Mouse (Mus musculus) embryonic fibroblast, embryonic 13.5 days (primary cell): ENCODE results near the gene Eefsec. TPM values are rescaled to one million over a fixed set of nuclear protein-coding genes. Genes with fewer than 3 reads are reported as not detected.

Experiments
- H3K27ac ChIP-seq: 2 replicates; pipeline ENCODE4 v1.5.1; 2012; ENCODE audit warnings: low read length, control low read depth, inconsistent platforms; ENCODE audit not compliant: insufficient read depth
- H3K4me1 ChIP-seq: 2 replicates; pipeline ENCODE4 v1.6.1; 2011; ENCODE audit warnings: low read length; ENCODE audit not compliant: control insufficient read depth, insufficient read depth
- H3K4me3 ChIP-seq: 2 replicates; pipeline ENCODE4 v1.5.1; 2011; ENCODE audit warnings: mild to moderate bottlenecking, control low read depth, low read length; ENCODE audit not compliant: insufficient read depth
- CTCF ChIP-seq: IDR thresholded peaks from 2 replicates; pipeline ENCODE4 v1.5.1; 2011; ENCODE audit warnings: mild to moderate bottlenecking, control low read depth, low read length, moderate library complexity, borderline replicate concordance; ENCODE audit not compliant: insufficient read depth
- POLR2A ChIP-seq: IDR thresholded peaks from 2 replicates; pipeline ENCODE4 v1.6.1; 2011; ENCODE audit warnings: low read depth, mild to moderate bottlenecking, control low read depth, low read length, moderate library complexity
- polyA plus RNA-seq: library from polyadenylated mRNA; stranded (reverse); fragments of >200 nt; gene quantifications from 2 replicates; pipeline ENCODE4 v1.2.4, GENCODE M21; 2011; ENCODE audit warnings: low read depth; ENCODE audit not compliant: missing spikeins, insufficient read length

Eefsec gene
- polyA plus RNA-seq, 1 experiment = 13.8 TPM

DNA sequence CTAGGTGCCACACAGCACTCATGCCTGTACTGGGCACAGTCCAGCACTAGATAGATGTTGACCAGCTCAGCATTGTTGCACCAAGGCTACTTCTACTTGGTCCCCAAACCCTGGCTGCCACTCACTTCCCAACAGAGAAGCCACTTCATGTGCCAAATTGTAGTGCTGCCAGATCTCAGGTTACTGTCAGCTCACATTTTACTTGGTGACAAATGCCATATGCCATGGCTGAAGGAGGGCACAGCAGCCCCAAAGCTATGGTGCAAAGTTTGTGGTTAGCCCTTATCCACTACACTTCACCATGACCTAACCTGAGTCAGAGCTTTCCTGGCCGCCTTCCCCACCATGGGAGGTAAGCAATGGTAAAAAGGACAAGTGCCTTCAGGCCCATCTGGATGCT, 99.6 kb downstream of the Eefsec start:
- Histone ChIP-seq H3K4me1 (peaks cover 6% of the 10 kb centered on the region; the same call in 1 of the 2 replicates), H3K27ac (no peak overlapping the region), H3K4me3 (no peak overlapping the region)
- TF ChIP-seq CTCF = no peak
- no peak for TF ChIP-seq POLR2A

DNA sequence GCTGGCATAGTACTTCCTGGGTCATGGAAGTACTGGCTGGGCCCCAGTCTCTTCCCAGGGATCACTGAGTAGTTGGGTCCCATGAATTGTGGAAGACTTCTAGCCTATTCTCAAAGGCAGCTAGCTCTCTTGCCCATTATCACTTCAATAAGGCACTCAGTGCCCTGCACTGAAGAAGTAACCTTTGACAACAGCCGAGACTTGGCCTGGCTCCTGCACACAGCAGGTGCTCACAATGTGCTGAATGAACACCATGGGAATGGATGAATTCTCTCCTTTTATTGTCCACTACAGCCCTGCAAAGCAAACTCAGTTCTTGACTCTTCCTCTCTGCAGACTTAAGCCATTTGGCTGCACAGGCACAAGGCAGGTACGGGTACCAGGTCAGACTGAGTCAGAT, 101.0 kb downstream of the Eefsec start:
- peaks cover 6% of the 10 kb centered on the region; the same call in 1 of the 2 replicates for H3K4me1 ChIP-seq
- no peak overlapping the region for H3K27ac ChIP-seq
- H3K4me3 ChIP-seq = no peak overlapping the region
- TF ChIP-seq POLR2A (no peak), CTCF (no peak)

DNA sequence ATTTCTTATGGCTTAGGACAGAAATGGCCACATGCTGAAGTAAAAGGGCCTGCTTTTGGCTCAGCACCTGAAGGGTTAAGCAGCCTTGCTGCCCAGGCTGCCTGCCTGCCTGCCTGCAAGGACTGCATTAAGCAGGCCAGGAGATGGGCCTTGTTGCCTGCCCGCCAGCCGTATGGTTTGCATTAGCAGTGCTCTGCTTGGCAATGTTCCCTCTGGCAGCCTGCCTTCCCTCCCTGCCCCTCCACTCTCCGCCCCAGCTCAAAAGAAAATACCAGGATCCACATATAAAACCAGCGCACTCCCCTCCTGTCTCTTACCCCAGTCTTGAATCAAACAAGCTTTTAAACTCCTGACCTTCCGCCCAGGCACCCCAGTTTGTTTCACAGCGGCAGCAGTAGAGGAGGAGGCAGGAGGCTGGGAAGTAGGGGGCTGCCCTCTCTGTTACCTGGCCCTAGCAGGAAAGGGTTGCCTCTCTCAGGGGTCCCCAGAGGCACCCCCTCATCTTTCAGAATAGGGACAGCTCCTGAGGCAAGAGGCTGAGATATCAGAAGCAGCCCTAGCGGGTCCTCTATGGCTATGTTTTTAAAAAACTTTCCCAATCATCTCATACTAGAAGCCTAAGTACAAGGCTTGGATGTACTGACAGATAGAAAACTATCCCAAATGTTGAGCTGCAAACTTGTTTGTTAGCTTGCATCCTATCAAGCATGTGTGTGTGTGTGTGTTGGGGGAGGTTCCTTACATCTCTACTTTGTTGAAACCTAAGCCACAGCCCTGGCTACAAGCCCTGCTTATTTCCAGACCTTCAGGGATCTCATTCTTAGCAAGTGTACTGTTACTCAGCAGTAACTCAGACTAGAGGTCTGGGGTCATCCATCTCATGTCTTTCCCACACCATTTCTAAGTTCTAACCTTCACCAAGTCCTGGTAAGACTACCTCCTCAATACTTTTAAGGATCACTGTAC, 102.6 kb downstream of the Eefsec start:
- TF ChIP-seq CTCF = no peak
- TF ChIP-seq POLR2A = no peak
- peaks cover 6% of the 10 kb centered on the region; the same call in 1 of the 2 replicates for H3K4me1 ChIP-seq
- peak overlapping the region; percentile 70; the same call in 1 of the 2 replicates for H3K27ac ChIP-seq
- no peak overlapping the region for H3K4me3 ChIP-seq

DNA sequence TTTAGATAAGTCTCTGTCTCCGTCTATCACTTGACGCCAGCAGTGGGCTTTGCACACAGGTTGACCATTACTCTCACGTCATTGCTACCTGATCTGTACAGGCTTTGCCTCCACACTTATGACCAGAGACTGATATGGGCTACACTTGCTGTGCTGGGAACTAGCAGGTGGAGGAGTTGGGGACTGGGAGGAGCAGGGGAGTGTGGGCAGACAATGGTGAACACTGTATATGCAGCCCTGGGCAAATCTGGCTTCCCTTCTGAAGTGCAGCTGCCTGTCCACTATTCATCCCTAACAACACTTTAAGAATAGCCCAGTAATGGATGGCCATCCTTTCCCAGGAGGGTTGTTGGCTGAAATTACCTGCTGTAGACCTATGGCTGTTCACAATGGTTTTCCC, 103.4 kb downstream of the Eefsec start:
- Histone ChIP-seq H3K4me1 (peaks cover 6% of the 10 kb centered on the region; the same call in 1 of the 2 replicates), H3K27ac (no peak overlapping the region), H3K4me3 (no peak overlapping the region)
- TF ChIP-seq POLR2A (no peak), CTCF (no peak)

DNA sequence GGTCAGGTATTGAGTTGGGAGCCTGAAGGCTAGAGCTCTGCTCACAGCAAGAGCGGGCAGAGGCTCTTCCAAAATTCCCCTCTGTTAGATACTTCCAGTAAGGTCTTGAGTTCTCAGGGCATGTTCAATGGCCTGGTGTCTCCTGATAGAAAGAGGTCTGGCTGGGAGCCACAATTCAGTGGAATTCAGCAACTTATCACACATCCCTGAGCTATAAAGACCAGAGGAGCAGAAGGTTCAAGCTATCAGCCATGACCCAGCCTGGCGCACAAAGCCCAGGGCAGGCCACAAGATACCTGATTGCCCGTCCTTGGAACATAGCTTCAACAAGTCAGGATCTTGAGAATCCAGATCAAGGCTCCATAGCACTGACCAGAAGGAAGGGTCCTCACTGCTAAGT, 105.2 kb downstream of the Eefsec start:
- H3K4me3 ChIP-seq = no peak overlapping the region
- TF ChIP-seq CTCF (no peak), POLR2A (no peak)
- peaks cover 6% of the 10 kb centered on the region; the same call in 1 of the 2 replicates for H3K4me1 ChIP-seq
- no peak overlapping the region for H3K27ac ChIP-seq

DNA sequence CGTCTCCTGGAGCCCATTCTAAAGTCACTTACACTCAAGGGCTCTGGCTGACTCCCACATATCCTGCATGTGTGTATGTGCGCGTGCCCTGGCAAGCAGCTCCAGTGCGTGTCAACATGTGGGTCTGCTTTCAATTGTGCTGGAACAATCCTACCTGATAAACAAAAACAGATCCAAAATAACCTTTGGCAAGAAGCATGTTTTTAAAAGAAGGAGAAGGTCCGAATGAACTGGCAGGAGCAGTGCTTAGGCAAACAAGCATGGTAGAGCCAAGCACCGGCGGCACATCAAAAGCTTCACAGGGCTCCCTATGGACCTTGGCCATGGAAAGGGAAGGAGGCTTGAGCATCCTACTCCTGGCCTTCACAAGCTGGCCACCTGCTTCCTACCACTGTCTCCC, 105.6 kb downstream of the Eefsec start:
- no peak for TF ChIP-seq POLR2A
- H3K4me1 ChIP-seq = peaks cover 6% of the 10 kb centered on the region; the same call in 1 of the 2 replicates
- no peak overlapping the region for H3K27ac ChIP-seq
- no peak overlapping the region for H3K4me3 ChIP-seq

DNA sequence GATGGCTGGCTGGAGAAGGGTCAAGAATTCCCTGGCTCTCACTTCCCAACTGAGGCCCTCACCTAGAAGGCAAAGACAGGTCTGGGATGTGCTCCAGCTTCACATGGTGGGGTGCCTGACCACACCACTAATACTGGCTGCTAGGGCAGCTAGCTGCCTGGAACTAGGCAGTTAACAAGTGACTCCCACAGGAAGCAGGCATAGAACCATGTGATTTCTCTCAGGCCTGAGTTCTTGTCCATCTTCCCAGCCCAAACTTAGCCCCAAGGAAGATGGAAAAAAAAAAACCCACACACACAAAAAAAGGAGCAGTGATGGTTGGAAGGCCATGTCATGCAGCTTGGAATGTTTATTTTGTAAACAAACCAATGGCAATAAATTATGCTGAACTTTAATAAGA, 117.0 kb downstream of the Eefsec start:
- no peak for TF ChIP-seq POLR2A
- Histone ChIP-seq H3K4me1 (no peaks in the 10 kb centered on the region), H3K4me3 (no peak overlapping the region), H3K27ac (no peak overlapping the region)

DNA sequence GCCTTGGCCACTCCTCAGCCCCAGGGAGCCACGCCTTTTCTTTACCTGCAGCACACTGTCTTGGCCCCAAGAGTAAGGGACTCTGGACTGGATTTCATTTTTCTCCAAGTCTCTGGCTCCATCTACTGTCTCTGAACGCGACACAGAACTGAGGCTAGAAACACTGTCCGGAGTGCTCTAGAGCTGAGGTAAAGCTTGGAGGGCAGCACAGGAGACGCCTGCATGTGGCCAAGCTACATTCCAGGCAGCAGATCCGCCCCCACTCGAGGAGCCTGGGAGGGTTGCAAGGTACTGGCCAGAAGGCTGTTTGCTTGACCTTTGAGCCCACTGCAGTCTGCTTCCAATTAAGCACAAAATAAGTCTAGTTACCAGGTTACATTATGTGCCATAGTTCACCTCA, 124.5 kb downstream of the Eefsec start:
- TF ChIP-seq POLR2A (no peak), CTCF (no peak)
- H3K27ac ChIP-seq = no peak overlapping the region

DNA sequence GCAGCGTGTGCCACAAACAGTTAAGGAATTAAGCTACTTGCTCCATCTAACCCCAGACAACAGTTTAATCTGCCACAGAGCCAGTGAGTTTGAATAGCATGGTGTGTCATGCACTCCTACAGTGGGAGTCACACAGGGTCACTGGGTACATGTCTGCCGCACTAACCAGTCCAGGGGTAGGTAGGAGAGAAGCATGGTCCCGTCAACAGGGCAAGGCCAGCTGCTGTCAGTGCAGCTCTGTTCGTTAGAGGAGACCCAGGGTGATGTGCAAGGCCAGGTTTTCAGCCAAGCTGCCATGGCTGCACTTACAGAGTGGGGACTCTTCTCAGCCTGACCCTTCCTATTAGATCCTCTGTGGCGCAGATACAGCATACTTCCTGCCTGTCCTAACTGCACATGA, 125.1 kb downstream of the Eefsec start:
- TF ChIP-seq POLR2A = no peak
- no peak for TF ChIP-seq CTCF
- Histone ChIP-seq H3K4me3 (no peak overlapping the region), H3K4me1 (peaks cover 7% of the 10 kb centered on the region), H3K27ac (no peak overlapping the region)

More for the DNA sequence above, 124.5 kb downstream of the Eefsec start:
- no peak overlapping the region for H3K4me3 ChIP-seq
- H3K4me1 ChIP-seq = peaks cover 7% of the 10 kb centered on the region

DNA sequence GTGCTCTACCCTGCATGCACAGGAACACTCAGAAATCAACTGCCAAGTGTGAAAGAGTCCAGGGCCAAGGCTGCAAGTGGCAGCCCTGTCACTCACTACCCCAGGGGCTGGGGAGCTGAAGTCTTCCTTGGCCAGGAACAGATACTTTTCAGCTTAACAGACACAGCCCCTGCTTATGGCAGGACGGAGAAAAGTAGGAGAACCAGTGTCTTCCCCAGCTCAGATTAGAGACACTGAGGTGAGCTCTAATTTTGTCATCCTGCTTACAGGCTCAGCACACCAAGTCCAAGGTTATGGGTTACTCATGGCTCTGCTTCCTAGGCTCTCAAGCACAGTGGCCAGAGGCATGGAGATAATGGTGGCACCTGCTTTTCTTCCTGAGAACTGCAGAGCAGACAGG, 126.6 kb downstream of the Eefsec start:
- H3K27ac ChIP-seq = no peak overlapping the region
- TF ChIP-seq POLR2A (no peak), CTCF (no peak)
- H3K4me1 ChIP-seq = peaks cover 7% of the 10 kb centered on the region
- H3K4me3 ChIP-seq = no peak overlapping the region
